Mouse (Mus musculus): Measurements from ENCODE around the gene Sash1.

The Sash1 gene

DNA sequence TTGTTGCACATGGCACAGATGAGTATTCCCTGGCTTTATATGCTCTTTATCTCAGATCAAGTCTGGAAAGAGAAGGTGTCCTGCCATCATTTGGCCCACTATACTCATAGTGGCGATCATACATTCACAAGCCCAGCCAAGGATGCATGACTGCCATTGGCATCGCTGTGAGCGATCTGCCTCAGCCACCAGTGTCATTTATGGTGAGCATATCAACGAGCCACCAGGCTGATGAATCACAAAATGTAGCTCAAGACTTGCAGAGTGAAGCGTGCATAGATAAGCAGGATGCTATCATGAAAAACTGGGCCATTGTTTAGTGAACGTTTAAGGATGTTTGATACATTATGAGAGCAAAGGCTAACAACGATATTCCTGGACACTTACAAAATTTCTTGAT, 200.6 kb downstream of the Sash1 start:
- no peak for DNase-seq (ENCODE audit: low read depth, low spot score)

DNA sequence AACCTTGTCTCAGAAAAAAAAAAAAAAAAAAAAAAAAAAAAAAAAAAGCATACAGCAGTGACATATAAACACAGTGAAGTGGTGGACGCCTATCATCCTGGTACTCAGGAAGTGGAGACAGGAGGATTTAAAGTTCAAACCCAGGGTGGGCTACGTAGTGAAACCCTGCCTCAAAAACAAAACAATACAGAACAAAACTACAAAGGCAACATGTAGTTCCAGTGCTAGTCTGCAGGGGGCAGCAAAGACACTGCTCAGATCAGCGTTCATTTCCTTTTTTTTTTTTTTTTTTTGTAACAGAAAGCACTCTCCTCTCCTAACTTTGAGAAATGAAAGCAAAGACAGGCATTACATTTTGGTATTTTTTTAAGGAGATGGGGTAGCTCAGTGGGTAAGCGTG, 203.0 kb downstream of the Sash1 start:
- peak; percentile 8 for DNase-seq (ENCODE audit: low read depth, low spot score)

DNA sequence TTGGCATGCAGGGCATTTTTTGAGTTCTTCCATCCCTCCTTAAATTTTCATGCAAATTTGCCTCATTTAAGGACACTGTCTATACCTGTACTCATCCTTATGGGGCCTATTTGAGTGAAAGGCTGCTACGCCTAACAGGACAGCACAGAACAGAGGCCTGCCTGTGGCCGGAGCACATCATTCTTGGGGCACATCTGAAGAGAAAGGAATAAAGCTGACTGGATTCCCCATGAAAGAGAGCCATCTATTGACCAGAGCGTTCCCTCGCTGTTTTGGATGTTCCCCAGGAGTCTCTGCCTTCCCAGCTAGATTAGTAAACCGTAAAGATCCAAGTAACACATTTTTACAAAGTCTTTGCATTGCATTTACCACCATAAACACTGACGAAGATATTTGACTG, 203.5 kb downstream of the Sash1 start:
- no peak for DNase-seq (ENCODE audit: low read depth, low spot score)

DNA sequence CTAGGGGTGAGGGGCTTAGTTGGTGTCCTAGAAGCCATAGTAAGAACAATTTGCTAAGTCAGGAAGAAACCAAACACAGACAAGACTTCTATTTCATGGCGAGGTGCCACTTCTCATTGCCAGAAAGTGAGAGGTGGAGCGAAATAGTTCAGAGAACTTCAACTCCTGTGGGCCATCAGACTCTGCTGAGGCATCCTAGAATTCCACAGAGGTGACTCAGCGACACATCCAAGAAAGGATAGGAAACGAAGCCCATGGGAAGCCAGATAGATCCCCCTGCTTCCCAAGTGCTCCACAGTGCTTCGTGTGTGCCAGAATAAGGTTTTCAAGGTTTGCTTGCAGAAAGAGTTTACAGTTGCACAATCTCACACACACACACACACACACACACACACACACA, 209.1 kb downstream of the Sash1 start:
- no peak for DNase-seq (ENCODE audit: low read depth, low spot score)

Measured in retina, adult 2 months (tissue).